Mouse (Mus musculus) hindbrain, embryonic 15.5 days (tissue): Measurements from ENCODE around the gene Rbfox1. TPM values are rescaled to one million over a fixed set of nuclear protein-coding genes. Genes with fewer than 3 reads are reported as not detected.

Experiments used
- ATAC-seq: fragments of 200-750 bp; cut with Nextera tagmentation; 2 replicates; pipeline ENCODE4 v1.8.0; 2017; ENCODE audit warnings: low read depth, moderate number of reproducible peaks, moderate TSS enrichment; ENCODE audit not compliant: low FRiP score
- H3K27ac ChIP-seq: fragments of 300-500 bp; sonication (generic); replicated peaks from 2 replicates; pipeline ENCODE4 v1.5.1; 2015; ENCODE audit warnings: mild to moderate bottlenecking, inconsistent platforms
- H3K27me3 ChIP-seq: fragments of 300-500 bp; sonication (generic); 2 replicates; pipeline ENCODE4 v1.6.1; 2015; ENCODE audit warnings: control low read depth, inconsistent platforms
- H3K36me3 ChIP-seq: fragments of 300-500 bp; sonication (generic); 2 replicates; pipeline ENCODE4 v1.6.1; 2015; ENCODE audit warnings: control low read depth, inconsistent platforms
- H3K4me1 ChIP-seq: fragments of 300-500 bp; sonication (generic); replicated peaks from 2 replicates; pipeline ENCODE4 v1.6.1; 2015; ENCODE audit warnings: control low read depth, inconsistent platforms
- H3K4me2 ChIP-seq: fragments of 300-500 bp; sonication (generic); 2 replicates; pipeline ENCODE4 v1.6.1; 2015; ENCODE audit warnings: moderate library complexity, mild to moderate bottlenecking, inconsistent platforms
- H3K4me3 ChIP-seq: fragments of 300-500 bp; sonication (generic); 2 replicates; pipeline ENCODE4 v1.5.1; 2015; ENCODE audit warnings: mild to moderate bottlenecking, inconsistent platforms
- H3K9ac ChIP-seq: fragments of 300-500 bp; sonication (generic); 2 replicates; pipeline ENCODE4 v1.6.1; 2015; ENCODE audit warnings: inconsistent platforms
- H3K9me3 ChIP-seq: fragments of 300-500 bp; sonication (generic); 2 replicates; pipeline ENCODE4 v1.6.1; 2016; ENCODE audit warnings: control low read depth, inconsistent platforms
- WGBS: fragments of 180-500 bp; shearing (Covaris S2); methylation state at CpG from one replicate; pipeline ENCODE4 v1.1.7; 2015; 5-methylcytosine and 5-hydroxymethylcytosine counted together
- polyA plus RNA-seq: library from polyadenylated mRNA; unstranded; fragments of >200 nt; fragmentation: Nextera tagmentation; extraction: Ambion mirVana; gene quantifications from 2 replicates; pipeline ENCODE4 v1.2.1, GENCODE M21; 2015

Gene Rbfox1
- polyA plus RNA-seq, 1 experiment from 2014 or later, result 254 TPM

GRCm38 (mm10) chr16:6835051-6835450 lies 949.9 kb downstream of the Rbfox1 start:
- no peak overlapping the region for H3K27ac ChIP-seq
- ATAC-seq, result no peak
- H3K4me2 ChIP-seq, result no peak overlapping the region
- peaks cover 11% of the 10 kb centered on the region for H3K4me1 ChIP-seq
- H3K9me3 ChIP-seq, result no peaks in the 10 kb centered on the region
- H3K4me3 ChIP-seq, result no peak overlapping the region
- 27% methylated on average over 5 of the region's 5 CpGs for WGBS
- H3K27me3 ChIP-seq, result no peaks in the 10 kb centered on the region
- H3K36me3 ChIP-seq, result no peaks in the 10 kb centered on the region
- H3K9ac ChIP-seq, result no peak overlapping the region

- peak; percentile 91 for ATAC-seq
- Histone ChIP-seq H3K36me3 (no peaks in the 10 kb centered on the region), H3K4me2 (peak overlapping the region; percentile 44), H3K27ac (peak overlapping the region; percentile 76), H3K4me3 (0 out of 2 replicates have a peak overlapping the region, but pooled peaks have one; percentile 22), H3K4me1 (peaks cover 33% of the 10 kb centered on the region), H3K27me3 (no peaks in the 10 kb centered on the region), H3K9ac (no peak overlapping the region), H3K9me3 (no peaks in the 10 kb centered on the region)
- WGBS, result 34% methylated on average over 15 of the region's 15 CpGs
Observed at GRCm38 (mm10) chr16:6839299-6839995, 954.3 kb downstream of the Rbfox1 start.

- Histone ChIP-seq H3K4me1 (peaks cover 33% of the 10 kb centered on the region), H3K4me2 (peak overlapping the region; percentile 44), H3K27me3 (no peaks in the 10 kb centered on the region), H3K9me3 (no peaks in the 10 kb centered on the region), H3K4me3 (peak overlapping the region; percentile 22; the same call in 1 of the 2 replicates), H3K36me3 (no peaks in the 10 kb centered on the region), H3K27ac (peak overlapping the region; percentile 76), H3K9ac (no peak overlapping the region)
- peak; percentile 52; the same call in 1 of the 2 replicates for ATAC-seq
- 39% methylated on average over 3 of the region's 3 CpGs for WGBS
Observed at GRCm38 (mm10) chr16:6840007-6840406, 954.9 kb downstream of the Rbfox1 start.

- Histone ChIP-seq H3K9me3 (no peaks in the 10 kb centered on the region), H3K4me2 (peak overlapping the region; percentile 44), H3K27ac (peak overlapping the region; percentile 76), H3K9ac (0 out of 2 replicates have a peak overlapping the region, but pooled peaks have one; percentile 4), H3K36me3 (no peaks in the 10 kb centered on the region), H3K27me3 (no peaks in the 10 kb centered on the region), H3K4me1 (peaks cover 33% of the 10 kb centered on the region), H3K4me3 (peak overlapping the region; percentile 22)
- WGBS, result 46% methylated on average over 7 of the region's 7 CpGs
- no peak for ATAC-seq
Observed at GRCm38 (mm10) chr16:6840461-6840860, 955.3 kb downstream of the Rbfox1 start.

GRCm38 (mm10) chr16:6842066-6842785 lies 957.1 kb downstream of the Rbfox1 start:
- Histone ChIP-seq H3K27ac (no peak overlapping the region), H3K36me3 (no peaks in the 10 kb centered on the region), H3K4me2 (peak overlapping the region; percentile 34), H3K27me3 (no peaks in the 10 kb centered on the region), H3K9ac (no peak overlapping the region), H3K4me3 (no peak overlapping the region), H3K4me1 (peaks cover 33% of the 10 kb centered on the region), H3K9me3 (no peaks in the 10 kb centered on the region)
- WGBS, result 42% methylated on average over 8 of the region's 8 CpGs
- no peak for ATAC-seq

GRCm38 (mm10) chr16:6844659-6845058 lies 959.5 kb downstream of the Rbfox1 start:
- no peaks in the 10 kb centered on the region for H3K9me3 ChIP-seq
- 73% methylated on average over 4 of the region's 4 CpGs for WGBS
- H3K36me3 ChIP-seq, result no peaks in the 10 kb centered on the region
- H3K27me3 ChIP-seq, result no peaks in the 10 kb centered on the region
- H3K27ac ChIP-seq, result no peak overlapping the region
- H3K4me3 ChIP-seq, result no peak overlapping the region
- ATAC-seq, result no peak
- peaks cover 26% of the 10 kb centered on the region for H3K4me1 ChIP-seq
- no peak overlapping the region for H3K9ac ChIP-seq
- H3K4me2 ChIP-seq, result no peak overlapping the region

- H3K36me3 ChIP-seq, result no peaks in the 10 kb centered on the region
- H3K27me3 ChIP-seq, result no peaks in the 10 kb centered on the region
- 23% methylated on average over 9 of the region's 9 CpGs for WGBS
- no peak overlapping the region for H3K9ac ChIP-seq
- H3K27ac ChIP-seq, result no peak overlapping the region
- H3K4me2 ChIP-seq, result no peak overlapping the region
- H3K4me3 ChIP-seq, result no peak overlapping the region
- ATAC-seq, result no peak
- no peaks in the 10 kb centered on the region for H3K9me3 ChIP-seq
- H3K4me1 ChIP-seq, result no peaks in the 10 kb centered on the region
Observed at GRCm38 (mm10) chr16:6851393-6851792, 966.2 kb downstream of the Rbfox1 start.

- Histone ChIP-seq H3K4me1 (no peaks in the 10 kb centered on the region), H3K9me3 (no peaks in the 10 kb centered on the region), H3K4me2 (no peak overlapping the region), H3K27me3 (no peaks in the 10 kb centered on the region), H3K27ac (no peak overlapping the region), H3K4me3 (no peak overlapping the region), H3K36me3 (no peaks in the 10 kb centered on the region), H3K9ac (no peak overlapping the region)
- whole genome bisulfite sequencing, result 59% methylated on average over 2 of the region's 2 CpGs
- ATAC-seq, result no peak
Observed at GRCm38 (mm10) chr16:6853796-6854195, 968.6 kb downstream of the Rbfox1 start.

- 98% methylated on average over 2 of the region's 2 CpGs for WGBS
- H3K4me3 ChIP-seq, result no peak overlapping the region
- H3K9me3 ChIP-seq, result no peaks in the 10 kb centered on the region
- no peaks in the 10 kb centered on the region for H3K27me3 ChIP-seq
- ATAC-seq, result no peak
- H3K4me1 ChIP-seq, result no peaks in the 10 kb centered on the region
- H3K9ac ChIP-seq, result no peak overlapping the region
- no peak overlapping the region for H3K4me2 ChIP-seq
- no peak overlapping the region for H3K27ac ChIP-seq
- H3K36me3 ChIP-seq, result no peaks in the 10 kb centered on the region
Observed at GRCm38 (mm10) chr16:6861656-6862055, 976.5 kb downstream of the Rbfox1 start.

GRCm38 (mm10) chr16:6882683-6883430 lies 997.7 kb downstream of the Rbfox1 start:
- 27% methylated on average over 12 of the region's 12 CpGs for WGBS
- no peaks in the 10 kb centered on the region for H3K27me3 ChIP-seq
- no peak overlapping the region for H3K9ac ChIP-seq
- H3K4me2 ChIP-seq, result peak overlapping the region; percentile 28
- ATAC-seq, result no peak
- no peaks in the 10 kb centered on the region for H3K9me3 ChIP-seq
- H3K4me3 ChIP-seq, result no peak overlapping the region
- peaks cover 33% of the 10 kb centered on the region for H3K4me1 ChIP-seq
- no peaks in the 10 kb centered on the region for H3K36me3 ChIP-seq
- peak overlapping the region; percentile 70 for H3K27ac ChIP-seq

- no peaks in the 10 kb centered on the region for H3K27me3 ChIP-seq
- H3K36me3 ChIP-seq, result no peaks in the 10 kb centered on the region
- no peak overlapping the region for H3K27ac ChIP-seq
- H3K4me3 ChIP-seq, result no peak overlapping the region
- no peak for ATAC-seq
- no peaks in the 10 kb centered on the region for H3K9me3 ChIP-seq
- H3K9ac ChIP-seq, result no peak overlapping the region
- no peak overlapping the region for H3K4me2 ChIP-seq
- H3K4me1 ChIP-seq, result peaks cover 33% of the 10 kb centered on the region
- 38% methylated on average over 1 of the region's 1 CpGs for WGBS
Observed at GRCm38 (mm10) chr16:6883798-6884197, 998.6 kb downstream of the Rbfox1 start.

- no peak for ATAC-seq
- H3K36me3 ChIP-seq, result no peaks in the 10 kb centered on the region
- no peak overlapping the region for H3K4me3 ChIP-seq
- H3K4me2 ChIP-seq, result no peak overlapping the region
- H3K9ac ChIP-seq, result no peak overlapping the region
- no peaks in the 10 kb centered on the region for H3K9me3 ChIP-seq
- H3K4me1 ChIP-seq, result peaks cover 33% of the 10 kb centered on the region
- H3K27me3 ChIP-seq, result no peaks in the 10 kb centered on the region
- 53% methylated on average over 3 of the region's 3 CpGs for WGBS
- no peak overlapping the region for H3K27ac ChIP-seq
Observed at GRCm38 (mm10) chr16:6885617-6886016, 1000.5 kb downstream of the Rbfox1 start.
